Mouse (Mus musculus) stomach, postnatal 0 days (tissue): ENCODE measurements around the gene Ncan.
A peak's percentile ranks its signal among the peaks of the same experiment; 100 is the strongest.

Experiments
- CTCF ChIP-seq: IDR thresholded peaks from 2 replicates; pipeline ENCODE4 v1.5.1; 2016; ENCODE audit warnings: antibody characterized with exemption, low read depth, mild to moderate bottlenecking, moderate library complexity
- EP300 ChIP-seq: optimal IDR thresholded peaks from 2 replicates; pipeline ENCODE3; 2016; ENCODE audit warnings: antibody characterized with exemption

DNA sequence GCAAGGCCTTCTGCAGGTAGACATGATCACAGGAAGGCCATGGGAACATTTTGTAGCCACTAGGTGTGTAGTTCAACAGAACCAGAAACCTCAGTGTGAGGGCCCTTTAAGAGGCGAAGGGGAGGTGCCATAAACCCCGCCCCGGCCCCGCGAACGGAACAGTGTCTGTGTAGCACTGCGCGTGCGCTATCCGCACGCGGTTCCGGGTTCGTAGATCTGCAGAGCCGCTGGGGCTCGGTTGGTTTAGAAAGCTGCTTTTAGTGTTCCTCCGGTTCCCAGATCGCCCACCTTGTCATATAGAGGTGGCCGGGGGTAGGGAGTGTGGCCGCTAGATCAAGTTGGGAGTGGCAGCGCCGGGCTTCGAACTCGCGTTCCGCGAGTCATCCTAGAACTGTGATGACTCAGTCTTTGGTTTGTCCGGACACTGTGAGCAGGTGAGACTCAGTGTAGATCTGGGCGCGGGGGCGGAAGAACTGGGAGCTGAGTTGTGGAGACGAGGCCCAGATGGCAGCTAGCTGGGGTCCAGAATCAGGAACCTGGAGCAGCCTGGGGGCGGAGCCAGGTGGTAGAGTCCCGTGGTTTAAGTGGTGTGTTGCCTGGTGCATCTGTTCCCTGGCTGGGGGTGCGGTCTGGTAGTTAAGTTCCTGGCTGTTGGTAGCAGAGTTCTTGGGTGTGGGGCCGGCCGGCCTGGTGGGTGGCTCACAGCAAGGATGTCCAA, 10.7 kb upstream of the Ncan start, which contains the start of gene Nr2c2ap:
- 0 out of 2 replicates have a peak, but pooled peaks have one; percentile 17 for TF ChIP-seq CTCF
- TF ChIP-seq EP300: no peak
